Mouse (Mus musculus) embryonic facial prominence, embryonic 12.5 days (tissue): Measurements from ENCODE around the gene Fus. TPM values are rescaled to one million over a fixed set of nuclear protein-coding genes. Genes with fewer than 3 reads are reported as not detected.

Experiments
- ATAC-seq: fragments of 200-750 bp; cut with Nextera tagmentation; 2 replicates; pipeline ENCODE4 v1.8.0; 2017; ENCODE audit not compliant: insufficient number of reproducible peaks, insufficient read depth, low FRiP score, low TSS enrichment
- H3K27ac ChIP-seq: fragments of 300-500 bp; sonication (generic); 2 replicates; pipeline ENCODE4 v1.5.1; 2016; ENCODE audit warnings: mild to moderate bottlenecking
- H3K27me3 ChIP-seq: fragments of 300-500 bp; sonication (generic); 2 replicates; pipeline ENCODE4 v1.6.1; 2016; ENCODE audit warnings: mild to moderate bottlenecking, moderate library complexity
- H3K36me3 ChIP-seq: fragments of 300-500 bp; sonication (generic); 2 replicates; pipeline ENCODE4 v1.6.1; 2016; ENCODE audit warnings: mild to moderate bottlenecking
- H3K4me1 ChIP-seq: fragments of 300-500 bp; sonication (generic); 2 replicates; pipeline ENCODE4 v1.6.1; 2016
- H3K4me2 ChIP-seq: fragments of 300-500 bp; sonication (generic); replicated peaks from 2 replicates; pipeline ENCODE4 v1.6.1; 2016; ENCODE audit warnings: mild to moderate bottlenecking, moderate library complexity
- H3K4me3 ChIP-seq: fragments of 300-500 bp; sonication (generic); 2 replicates; pipeline ENCODE4 v1.5.1; 2016; ENCODE audit warnings: mild to moderate bottlenecking
- H3K9ac ChIP-seq: fragments of 300-500 bp; sonication (generic); 2 replicates; pipeline ENCODE4 v1.6.1; 2016; ENCODE audit warnings: mild to moderate bottlenecking, moderate library complexity
- H3K9me3 ChIP-seq: fragments of 300-500 bp; sonication (generic); 2 replicates; pipeline ENCODE4 v1.6.1; 2016; ENCODE audit warnings: mild to moderate bottlenecking, moderate library complexity
- WGBS: fragments of 180-500 bp; shearing (Covaris S2); methylation state at CpG from one replicate; pipeline ENCODE4 v1.1.7; 2016; 5-methylcytosine and 5-hydroxymethylcytosine counted together
- polyA plus RNA-seq: library from polyadenylated mRNA; unstranded; fragments of >200 nt; fragmentation: Nextera tagmentation; extraction: Ambion mirVana; gene quantifications from 2 replicates; pipeline ENCODE4 v1.2.1, GENCODE M21; 2016

Fus gene
- polyA plus RNA-seq, 1 experiment from 2014 or later, result 594 TPM

GRCm38 (mm10) chr7:128032290-128032988 is 65.2 kb downstream of the Fus start:
- Histone ChIP-seq H3K27me3 (no peaks in the 10 kb centered on the region), H3K4me2 (no peak overlapping the region), H3K27ac (no peak overlapping the region), H3K4me3 (no peak overlapping the region), H3K36me3 (no peaks in the 10 kb centered on the region), H3K4me1 (no peaks in the 10 kb centered on the region), H3K9me3 (no peaks in the 10 kb centered on the region), H3K9ac (no peak overlapping the region)
- no peak for ATAC-seq
- 89% methylated on average over 5 of the region's 5 CpGs for WGBS

- no peak for ATAC-seq
- Histone ChIP-seq H3K4me1 (no peaks in the 10 kb centered on the region), H3K27me3 (no peaks in the 10 kb centered on the region), H3K36me3 (no peaks in the 10 kb centered on the region), H3K27ac (no peak overlapping the region), H3K9me3 (no peaks in the 10 kb centered on the region), H3K9ac (no peak overlapping the region), H3K4me3 (no peak overlapping the region), H3K4me2 (no peak overlapping the region)
- 95% methylated on average over 3 of the region's 3 CpGs for WGBS
These were observed 65.7 kb downstream of the Fus start for GRCm38 (mm10) chr7:128032989-128033293.

- Histone ChIP-seq H3K4me3 (no peak overlapping the region), H3K27me3 (no peaks in the 10 kb centered on the region), H3K9ac (no peak overlapping the region), H3K9me3 (no peaks in the 10 kb centered on the region), H3K27ac (no peak overlapping the region), H3K4me1 (no peaks in the 10 kb centered on the region), H3K4me2 (no peak overlapping the region), H3K36me3 (no peaks in the 10 kb centered on the region)
- 80% methylated on average over 4 of the region's 4 CpGs for whole genome bisulfite sequencing
- no peak for ATAC-seq
These were observed 66.4 kb downstream of the Fus start for GRCm38 (mm10) chr7:128033616-128034015.

Other genes starting within 250 kb of the Fus start
- 0.55 and 0.68 TPM in 2 replicates for gene Ctf2, start 235.3 kb upstream of the Fus start, polyA plus RNA-seq
- 11.8 and 11.9 TPM in 2 replicates for gene Fbxl19, start 222.9 kb upstream of the Fus start, polyA plus RNA-seq
- gene Orai3, start 197.6 kb upstream of the Fus start, polyA plus RNA-seq, result 16.7 and 17.5 TPM in 2 replicates
- gene Setd1a, start 190.8 kb upstream of the Fus start, polyA plus RNA-seq, result 25.5 and 26.5 TPM in 2 replicates
- not detected in 2 replicates for gene Gm49388, start 181.8 kb upstream of the Fus start, polyA plus RNA-seq
- 10.3 and 10.9 TPM in 2 replicates for gene Hsd3b7, start 166.9 kb upstream of the Fus start, polyA plus RNA-seq
- gene Stx4a, start 143.2 kb upstream of the Fus start, polyA plus RNA-seq, result 36.1 and 41.5 TPM in 2 replicates
- 9.1 and 10.0 TPM in 2 replicates for gene Stx1b, start 142.9 kb upstream of the Fus start, polyA plus RNA-seq
- 15.6 and 16.2 TPM in 2 replicates for gene Zfp646, start 91.2 kb upstream of the Fus start, polyA plus RNA-seq
- gene Zfp668, start 90.6 kb upstream of the Fus start, polyA plus RNA-seq, result 31.8 and 32.9 TPM in 2 replicates
- 1.2 and 1.3 TPM in 2 replicates for gene Prss53, start 76.5 kb upstream of the Fus start, polyA plus RNA-seq
- gene Gm21974, start 72.0 kb upstream of the Fus start, polyA plus RNA-seq, result not detected in 2 replicates
- 88.6 and 93.5 TPM in 2 replicates for gene Vkorc1, start 71.8 kb upstream of the Fus start, polyA plus RNA-seq
- 86.9 and 88.2 TPM in 2 replicates for gene Bckdk, start 63.4 kb upstream of the Fus start, polyA plus RNA-seq
- gene Kat8, start 54.9 kb upstream of the Fus start, polyA plus RNA-seq, result 50.9 and 53.7 TPM in 2 replicates
- 8.3 and 8.4 TPM in 2 replicates for gene Prss8, start 37.4 kb upstream of the Fus start, polyA plus RNA-seq
- 10.5 and 11.2 TPM in 2 replicates for gene Prss36, start 20.7 kb upstream of the Fus start, polyA plus RNA-seq
- 11.2 and 13.6 TPM in 2 replicates for gene Pycard, start 26.4 kb downstream of the Fus start, polyA plus RNA-seq
- 0.34 and 0.45 TPM in 2 replicates for gene Trim72, start 36.5 kb downstream of the Fus start, polyA plus RNA-seq
- 0.74 and 0.88 TPM in 2 replicates for gene Itgam, start 95.2 kb downstream of the Fus start, polyA plus RNA-seq
- not detected in 2 replicates for gene Gm49368, start 95.2 kb downstream of the Fus start, polyA plus RNA-seq
- not detected in 2 replicates for gene Itgax, start 162.1 kb downstream of the Fus start, polyA plus RNA-seq
- gene Itgad, start 186.9 kb downstream of the Fus start, polyA plus RNA-seq, result not detected in 2 replicates
- gene Cox6a2, start 238.9 kb downstream of the Fus start, polyA plus RNA-seq, result 4.0 and 7.9 TPM in 2 replicates